Mouse (Mus musculus): ENCODE measurements around the gene Ephb4.

- TF ChIP-seq POLR2A (IDR thresholded peaks at IDR 0.05; ENCODE audit: insufficient read depth, low read depth, low read length) (no peak), CTCF (IDR thresholded peaks at IDR 0.05; ENCODE audit: insufficient read depth, low read depth, low read length) (no peak)
Observed at GRCm38 (mm10) chr5:137343412-137343811, 6.5 kb upstream of the Ephb4 start.

Measured in olfactory bulb, adult 2 months (tissue).